Mouse (Mus musculus): ENCODE measurements at regions not wholly inside any gene's neighbourhood (a gene's known extent, or its start where the extent isn't known, plus 50 kb on each side); places are given as distances from the start of the nearest gene placed in this dataset.

- Histone ChIP-seq H3K27me3 (no peaks in the 10 kb centered on the region), H3K27ac (no peak overlapping the region), H3K4me1 (replicated peaks) (peaks cover 10% of the 10 kb centered on the region; the same call in 1 of the 2 replicates), H3K36me3 (no peaks in the 10 kb centered on the region), H3K9me3 (replicated peaks) (no peaks in the 10 kb centered on the region), H3K9ac (no peak overlapping the region), H3K4me3 (no peak overlapping the region), H3K4me2 (no peak overlapping the region)
- 39% methylated on average over 3 of the region's 3 CpGs for WGBS
- ATAC-seq (replicated peaks; ENCODE audit: insufficient number of reproducible peaks, insufficient read depth, low FRiP score, low read depth): 0 out of 2 replicates have a peak, but pooled peaks have one; percentile 29
Observed at GRCm38 (mm10) chr4:131373172-131373571, 429.0 kb downstream of the Matn1 start.

DNA sequence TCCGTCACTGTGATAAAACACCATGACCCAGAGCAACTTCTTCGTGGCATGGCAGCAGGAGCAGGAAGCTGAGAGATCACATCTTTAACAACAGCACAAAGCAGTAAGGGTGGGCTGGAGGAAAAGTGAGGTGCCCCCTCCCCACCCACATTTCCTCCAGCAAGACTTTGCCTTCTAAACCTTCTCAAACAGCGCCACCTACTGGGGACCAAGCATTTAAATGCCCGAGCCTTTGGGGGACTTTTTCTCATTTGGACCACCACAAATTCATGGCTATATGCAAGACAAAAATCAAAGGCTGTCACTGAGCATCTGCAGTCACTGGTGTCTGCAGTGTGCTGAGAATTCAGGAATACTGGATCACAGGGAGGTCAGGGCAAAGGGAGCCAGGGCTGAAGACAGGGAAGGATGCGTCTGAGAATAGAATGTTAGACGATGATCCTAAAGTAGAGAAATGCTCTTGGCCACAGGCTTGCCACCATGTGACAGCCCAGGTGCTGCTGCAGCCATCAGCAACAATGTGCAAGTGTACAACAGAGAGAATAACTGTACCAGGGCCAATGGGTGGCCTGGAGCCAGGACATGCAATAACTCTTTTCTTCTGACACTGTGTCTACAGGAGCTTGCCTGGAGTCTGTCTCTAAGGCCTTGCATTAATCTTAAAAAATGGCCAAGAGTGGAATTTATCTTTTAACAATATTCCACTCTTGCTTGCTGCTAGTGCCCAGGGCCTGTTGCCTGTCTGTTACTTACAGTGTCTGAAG, 430.5 kb downstream of the Matn1 start:
- no peak overlapping the region for H3K4me3 ChIP-seq
- H3K4me1 ChIP-seq (replicated peaks): peaks cover 18% of the 10 kb centered on the region
- no peak overlapping the region for H3K27ac ChIP-seq
- no peaks in the 10 kb centered on the region for H3K27me3 ChIP-seq
- H3K9ac ChIP-seq: no peak overlapping the region
- H3K4me2 ChIP-seq: no peak overlapping the region
- WGBS: 79% methylated on average over 6 of the region's 6 CpGs
- no peak for ATAC-seq (replicated peaks; ENCODE audit: insufficient number of reproducible peaks, insufficient read depth, low FRiP score, low read depth)
- H3K9me3 ChIP-seq (replicated peaks): no peaks in the 10 kb centered on the region
- H3K36me3 ChIP-seq: no peaks in the 10 kb centered on the region

- 11% methylated on average over 9 of the region's 9 CpGs for WGBS
- peak overlapping the region; percentile 25; the same call in 1 of the 2 replicates for H3K9ac ChIP-seq
- no peaks in the 10 kb centered on the region for H3K36me3 ChIP-seq
- H3K9me3 ChIP-seq (replicated peaks): no peaks in the 10 kb centered on the region
- no peak; the same call in 1 of the 2 replicates for ATAC-seq (replicated peaks; ENCODE audit: insufficient number of reproducible peaks, insufficient read depth, low FRiP score, low read depth)
- no peaks in the 10 kb centered on the region for H3K27me3 ChIP-seq
- H3K4me3 ChIP-seq: no peak overlapping the region
- H3K27ac ChIP-seq: peak overlapping the region; percentile 65
- peak overlapping the region; percentile 41 for H3K4me2 ChIP-seq
- H3K4me1 ChIP-seq (replicated peaks): peaks cover 26% of the 10 kb centered on the region
Observed at GRCm38 (mm10) chr4:131381063-131381462, 436.9 kb downstream of the Matn1 start.

GRCm38 (mm10) chr4:131381529-131381928, 437.3 kb downstream of the Matn1 start:
- ATAC-seq (replicated peaks; ENCODE audit: insufficient number of reproducible peaks, insufficient read depth, low FRiP score, low read depth): no peak; the same call in 1 of the 2 replicates

GRCm38 (mm10) chr4:131383862-131384261, 439.7 kb downstream of the Matn1 start:
- Histone ChIP-seq H3K27me3 (no peaks in the 10 kb centered on the region), H3K9ac (no peak overlapping the region), H3K4me2 (no peak overlapping the region), H3K9me3 (replicated peaks) (no peaks in the 10 kb centered on the region), H3K4me3 (no peak overlapping the region), H3K4me1 (replicated peaks) (peaks cover 24% of the 10 kb centered on the region), H3K27ac (no peak overlapping the region), H3K36me3 (no peaks in the 10 kb centered on the region)
- no peak for ATAC-seq (replicated peaks; ENCODE audit: insufficient number of reproducible peaks, insufficient read depth, low FRiP score, low read depth)
- WGBS: 64% methylated on average over 5 of the region's 5 CpGs

More at GRCm38 (mm10) chr4:131381529-131381928, 437.3 kb downstream of the Matn1 start:
- peak overlapping the region; percentile 41 for H3K4me2 ChIP-seq
- H3K9me3 ChIP-seq (replicated peaks): no peaks in the 10 kb centered on the region
- no peaks in the 10 kb centered on the region for H3K36me3 ChIP-seq
- no peaks in the 10 kb centered on the region for H3K27me3 ChIP-seq
- H3K4me1 ChIP-seq (replicated peaks): peaks cover 26% of the 10 kb centered on the region
- H3K27ac ChIP-seq: peak overlapping the region; percentile 65
- no peak overlapping the region for H3K4me3 ChIP-seq
- WGBS: 47% methylated on average over 7 of the region's 7 CpGs
- no peak overlapping the region for H3K9ac ChIP-seq

- H3K4me2 ChIP-seq: no peak overlapping the region
- no peaks in the 10 kb centered on the region for H3K9me3 ChIP-seq (replicated peaks)
- H3K36me3 ChIP-seq: no peaks in the 10 kb centered on the region
- no peak overlapping the region for H3K27ac ChIP-seq
- no peak overlapping the region for H3K4me3 ChIP-seq
- peaks cover 6% of the 10 kb centered on the region for H3K4me1 ChIP-seq (replicated peaks)
- H3K9ac ChIP-seq: no peak overlapping the region
- 63% methylated on average over 10 of the region's 10 CpGs for WGBS
- no peak for ATAC-seq (replicated peaks; ENCODE audit: insufficient number of reproducible peaks, insufficient read depth, low FRiP score, low read depth)
- H3K27me3 ChIP-seq: no peaks in the 10 kb centered on the region
Observed at GRCm38 (mm10) chr4:131386961-131387360, 442.8 kb downstream of the Matn1 start.

DNA sequence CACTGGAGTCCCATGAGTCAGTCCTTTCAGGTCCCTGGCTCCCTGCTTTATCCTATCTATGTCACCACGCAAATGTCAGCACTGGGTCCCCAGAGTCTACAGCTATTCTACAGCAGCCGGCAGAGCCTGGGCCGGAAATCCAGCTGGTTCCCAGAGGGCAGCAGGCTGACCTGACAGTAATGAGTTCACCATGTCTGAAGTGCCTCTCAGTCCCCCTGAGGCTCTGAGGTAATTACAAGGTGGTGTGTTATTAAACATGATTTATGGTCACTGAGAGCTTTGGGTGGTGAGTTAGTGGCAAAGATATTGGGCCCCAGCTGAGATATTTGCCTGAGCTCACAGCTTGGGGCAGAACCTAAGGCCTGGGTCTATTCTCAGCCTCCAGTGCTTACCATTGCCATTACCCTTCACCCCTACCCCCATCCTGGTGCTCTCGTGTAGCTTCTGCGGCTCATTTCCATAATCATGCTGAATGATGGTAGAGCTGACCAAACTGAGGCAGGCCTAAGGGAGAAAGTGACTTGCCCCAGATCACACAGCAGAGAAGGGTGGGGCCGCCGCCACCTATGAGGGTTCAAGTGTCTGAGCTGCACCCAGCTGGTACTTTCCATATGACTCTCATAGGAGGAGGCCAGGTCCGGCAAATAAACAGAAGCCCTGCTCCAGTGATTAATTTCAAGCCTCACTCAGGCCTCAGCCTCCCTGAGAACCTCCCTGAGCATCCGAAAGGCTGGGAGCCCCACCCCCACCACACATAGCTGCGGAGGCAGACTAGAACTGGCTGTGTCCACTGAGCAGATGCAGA, 446.8 kb downstream of the Ptpru start:
- no peak; the same call in 1 of the 2 replicates for ATAC-seq (replicated peaks; ENCODE audit: insufficient number of reproducible peaks, insufficient read depth, low FRiP score, low read depth)
- no peak overlapping the region for H3K9ac ChIP-seq
- H3K4me1 ChIP-seq (replicated peaks): 0 out of 2 replicates have a peak, but pooled peaks cover 5% of the 10 kb centered on the region
- H3K4me2 ChIP-seq: no peak overlapping the region
- H3K27me3 ChIP-seq: no peaks in the 10 kb centered on the region
- H3K4me3 ChIP-seq: no peak overlapping the region
- H3K27ac ChIP-seq: no peak overlapping the region
- H3K9me3 ChIP-seq (replicated peaks): no peaks in the 10 kb centered on the region
- WGBS: 55% methylated on average over 10 of the region's 10 CpGs
- no peaks in the 10 kb centered on the region for H3K36me3 ChIP-seq

DNA sequence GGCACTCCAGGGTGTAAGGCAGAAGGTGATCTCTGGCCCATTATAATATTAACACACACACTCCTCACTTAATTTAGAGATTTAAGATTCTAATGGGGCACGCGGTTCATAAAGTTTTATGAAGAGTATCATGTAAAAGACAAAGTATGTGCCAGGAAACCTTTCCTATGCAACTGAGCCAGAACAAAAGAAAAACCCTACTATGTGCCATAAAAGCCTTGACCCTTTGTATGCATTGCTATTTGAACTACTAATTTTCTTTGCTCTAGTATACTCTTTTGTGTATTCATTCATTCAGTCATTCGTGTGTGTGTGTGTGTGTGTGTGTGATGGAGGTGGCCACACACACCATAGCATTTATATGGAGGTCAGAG, 446.2 kb downstream of the Ptpru start:
- Histone ChIP-seq H3K9me3 (replicated peaks) (no peaks in the 10 kb centered on the region), H3K9ac (no peak overlapping the region), H3K27me3 (no peaks in the 10 kb centered on the region), H3K36me3 (no peaks in the 10 kb centered on the region), H3K27ac (no peak overlapping the region), H3K4me3 (no peak overlapping the region), H3K4me2 (no peak overlapping the region), H3K4me1 (replicated peaks) (0 out of 2 replicates have a peak, but pooled peaks cover 5% of the 10 kb centered on the region)
- WGBS: 95% methylated on average over 3 of the region's 3 CpGs
- ATAC-seq (replicated peaks; ENCODE audit: insufficient number of reproducible peaks, insufficient read depth, low FRiP score, low read depth): no peak

GRCm38 (mm10) chr4:131392478-131392877, 445.6 kb downstream of the Ptpru start:
- no peak overlapping the region for H3K9ac ChIP-seq
- 0 out of 2 replicates have a peak, but pooled peaks cover 5% of the 10 kb centered on the region for H3K4me1 ChIP-seq (replicated peaks)
- H3K9me3 ChIP-seq (replicated peaks): no peaks in the 10 kb centered on the region
- no peak overlapping the region for H3K4me3 ChIP-seq
- H3K27me3 ChIP-seq: no peaks in the 10 kb centered on the region
- no peak overlapping the region for H3K4me2 ChIP-seq
- H3K27ac ChIP-seq: no peak overlapping the region
- no peak for ATAC-seq (replicated peaks; ENCODE audit: insufficient number of reproducible peaks, insufficient read depth, low FRiP score, low read depth)
- 77% methylated on average over 3 of the region's 3 CpGs for WGBS
- H3K36me3 ChIP-seq: no peaks in the 10 kb centered on the region

DNA sequence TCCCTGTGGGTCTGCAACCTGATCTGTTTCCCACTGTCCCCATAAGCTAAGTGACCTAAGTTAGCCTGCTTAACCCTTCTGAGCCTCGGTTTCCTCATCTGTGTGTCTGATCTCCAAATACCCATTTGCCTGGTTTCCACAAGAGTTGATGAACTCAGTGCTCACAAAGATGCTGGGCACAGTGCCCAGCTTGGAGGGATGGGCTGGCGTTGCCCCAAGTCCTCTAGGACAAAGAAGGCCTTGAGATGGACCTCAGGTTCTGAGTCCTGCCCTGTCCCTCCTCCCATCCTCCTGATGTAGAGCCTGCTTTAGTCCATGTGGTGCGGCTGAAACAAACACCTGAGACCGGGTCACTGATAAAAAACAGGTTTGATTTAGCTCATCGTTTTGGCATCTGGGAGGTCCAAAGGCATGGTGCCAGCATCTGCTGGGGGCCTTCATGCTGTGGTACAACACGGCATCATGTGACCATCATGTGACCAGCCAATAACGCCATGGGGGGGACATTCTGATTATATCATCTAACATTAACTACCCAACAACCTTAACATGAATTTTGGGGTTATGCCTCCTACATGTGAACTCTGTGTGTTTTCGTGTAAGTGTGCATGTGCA, 441.8 kb downstream of the Ptpru start:
- Histone ChIP-seq H3K27ac (no peak overlapping the region), H3K4me3 (no peak overlapping the region), H3K9me3 (replicated peaks) (no peaks in the 10 kb centered on the region), H3K36me3 (no peaks in the 10 kb centered on the region), H3K9ac (no peak overlapping the region), H3K27me3 (0 out of 2 replicates have a peak, but pooled peaks cover 2% of the 10 kb centered on the region), H3K4me1 (replicated peaks) (no peaks in the 10 kb centered on the region), H3K4me2 (no peak overlapping the region)
- no peak for ATAC-seq (replicated peaks; ENCODE audit: insufficient number of reproducible peaks, insufficient read depth, low FRiP score, low read depth)
- WGBS: 77% methylated on average over 8 of the region's 8 CpGs

DNA sequence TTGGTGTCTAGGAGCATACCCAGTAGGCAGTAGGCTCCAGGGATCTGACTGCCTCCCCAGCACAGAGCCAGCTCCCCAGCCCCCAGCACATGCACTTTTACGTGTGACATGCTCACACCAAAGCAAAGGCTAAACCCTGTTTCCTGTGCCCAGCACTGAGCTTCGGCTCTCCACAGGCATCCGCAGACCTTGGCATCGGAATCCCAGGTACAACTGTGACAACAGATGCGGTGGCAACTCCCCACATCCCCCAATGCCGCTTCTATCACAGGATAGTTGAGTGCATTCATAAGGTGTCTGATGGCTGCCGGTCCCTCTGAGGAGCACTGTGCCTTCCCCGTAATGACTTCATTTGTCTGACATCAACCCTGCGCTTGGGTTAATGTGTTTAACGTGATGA, 440.9 kb downstream of the Ptpru start:
- WGBS: 82% methylated on average over 10 of the region's 10 CpGs
- H3K4me3 ChIP-seq: no peak overlapping the region

More for the DNA sequence above, 440.9 kb downstream of the Ptpru start:
- Histone ChIP-seq H3K4me2 (no peak overlapping the region), H3K36me3 (no peaks in the 10 kb centered on the region), H3K27ac (no peak overlapping the region), H3K27me3 (0 out of 2 replicates have a peak, but pooled peaks cover 2% of the 10 kb centered on the region), H3K9ac (no peak overlapping the region), H3K4me1 (replicated peaks) (no peaks in the 10 kb centered on the region), H3K9me3 (replicated peaks) (no peaks in the 10 kb centered on the region)
- ATAC-seq (replicated peaks; ENCODE audit: insufficient number of reproducible peaks, insufficient read depth, low FRiP score, low read depth): no peak

Measured in heart, embryonic 15.5 days (tissue).